Mouse (Mus musculus) midbrain, embryonic 16.5 days (tissue): ENCODE data around the gene Scand1. TPM values are rescaled to one million over a fixed set of nuclear protein-coding genes. Genes with fewer than 3 reads are reported as not detected.

Experiments
- ATAC-seq: fragments of 200-750 bp; cut with Nextera tagmentation; 2 replicates; pipeline ENCODE4 v1.8.0; 2017; ENCODE audit warnings: moderate TSS enrichment
- H3K27ac ChIP-seq: fragments of 300-500 bp; sonication (generic); 2 replicates; pipeline ENCODE4 v1.5.1; 2014; ENCODE audit warnings: mild to moderate bottlenecking, low read length, mixed read lengths
- H3K27me3 ChIP-seq: fragments of 300-500 bp; sonication (generic); 2 replicates; pipeline ENCODE4 v1.6.1; 2014; ENCODE audit warnings: low read depth, low read length, mixed read lengths; ENCODE audit not compliant: control insufficient read depth, insufficient read depth
- H3K36me3 ChIP-seq: fragments of 300-500 bp; sonication (generic); 2 replicates; pipeline ENCODE4 v1.6.1; 2014; ENCODE audit warnings: mild to moderate bottlenecking, low read length, moderate library complexity, mixed read lengths; ENCODE audit not compliant: control insufficient read depth, insufficient read depth
- H3K4me1 ChIP-seq: fragments of 300-500 bp; sonication (generic); 2 replicates; pipeline ENCODE4 v1.6.1; 2014; ENCODE audit warnings: mild to moderate bottlenecking, low read length, mixed read lengths; ENCODE audit not compliant: control insufficient read depth, insufficient read depth
- H3K4me2 ChIP-seq: fragments of 300-500 bp; sonication (generic); 2 replicates; pipeline ENCODE4 v1.6.1; 2014; ENCODE audit warnings: mild to moderate bottlenecking, low read length, mixed read lengths
- H3K4me3 ChIP-seq: fragments of 300-500 bp; sonication (generic); 2 replicates; pipeline ENCODE4 v1.5.1; 2014; ENCODE audit warnings: low read depth, mild to moderate bottlenecking, low read length, moderate library complexity, mixed read lengths
- H3K9ac ChIP-seq: fragments of 300-500 bp; sonication (generic); 2 replicates; pipeline ENCODE4 v1.6.1; 2014; ENCODE audit warnings: low read depth, low read length, mixed read lengths
- H3K9me3 ChIP-seq: fragments of 300-500 bp; sonication (generic); replicated peaks from 2 replicates; pipeline ENCODE4 v1.6.1; 2014; ENCODE audit warnings: mild to moderate bottlenecking, low read length, mixed read lengths; ENCODE audit not compliant: control insufficient read depth, poor library complexity, severe bottlenecking
- WGBS: fragments of 180-500 bp; shearing (Covaris S2); extraction: QIAGEN DNeasy Blood & Tissue Kit; methylation state at CpG from one replicate; pipeline ENCODE4 v1.1.7; 2014; 5-methylcytosine and 5-hydroxymethylcytosine counted together
- polyA plus RNA-seq: library from polyadenylated mRNA; unstranded; fragments of >200 nt; fragmentation: Nextera tagmentation; extraction: Ambion mirVana; gene quantifications from 2 replicates; pipeline ENCODE4 v1.2.1, GENCODE M21; 2015

The Scand1 gene
- polyA plus RNA-seq, 1 experiment from 2014 or later = 82.1 TPM

- Histone ChIP-seq H3K4me3 (no peak overlapping the region), H3K9me3 (no peaks in the 10 kb centered on the region), H3K27me3 (no peaks in the 10 kb centered on the region), H3K4me2 (no peak overlapping the region), H3K9ac (no peak overlapping the region), H3K4me1 (no peaks in the 10 kb centered on the region), H3K27ac (no peak overlapping the region), H3K36me3 (peaks cover 20% of the 10 kb centered on the region)
- 89% methylated on average over 7 of the region's 7 CpGs for WGBS
- no peak for ATAC-seq
Measured at GRCm38 (mm10) chr2:156298458-156298857, 14.0 kb downstream of the Scand1 start.

- Histone ChIP-seq H3K4me3 (no peak overlapping the region), H3K4me1 (no peaks in the 10 kb centered on the region), H3K36me3 (peaks cover 20% of the 10 kb centered on the region; the same call in 1 of the 2 replicates), H3K9me3 (no peaks in the 10 kb centered on the region), H3K27me3 (no peaks in the 10 kb centered on the region), H3K9ac (no peak overlapping the region), H3K4me2 (no peak overlapping the region), H3K27ac (no peak overlapping the region)
- 95% methylated on average over 3 of the region's 3 CpGs for WGBS
- ATAC-seq = no peak
Measured at GRCm38 (mm10) chr2:156297653-156298052, 14.9 kb downstream of the Scand1 start.

DNA sequence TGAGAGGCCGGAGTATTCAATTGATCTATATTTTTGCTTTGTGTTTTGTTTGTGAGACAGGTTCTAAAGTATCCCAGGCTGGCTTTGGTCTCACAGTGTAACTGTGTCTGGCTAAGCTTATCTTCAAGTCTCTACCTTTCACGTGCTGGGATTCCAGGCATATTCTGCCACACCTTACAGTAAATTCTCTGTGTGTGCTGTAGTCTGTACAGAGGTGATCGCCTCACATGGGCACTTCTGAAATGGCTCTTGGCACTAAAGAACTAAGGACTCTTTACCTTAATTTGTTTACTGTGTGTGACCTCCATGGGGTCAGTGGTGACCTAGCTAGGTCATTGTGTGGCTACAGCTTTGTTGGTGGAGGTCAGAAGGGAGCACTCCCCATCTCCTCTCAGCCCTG is 16.3 kb downstream of the Scand1 start:
- Histone ChIP-seq H3K4me2 (no peak overlapping the region), H3K9me3 (no peaks in the 10 kb centered on the region), H3K27me3 (no peaks in the 10 kb centered on the region), H3K9ac (no peak overlapping the region), H3K36me3 (peaks cover 17% of the 10 kb centered on the region; the same call in 1 of the 2 replicates), H3K27ac (no peak overlapping the region), H3K4me1 (no peaks in the 10 kb centered on the region), H3K4me3 (no peak overlapping the region)
- 96% methylated on average over 3 of the region's 3 CpGs for WGBS
- no peak for ATAC-seq

- Histone ChIP-seq H3K4me1 (no peaks in the 10 kb centered on the region), H3K36me3 (peaks cover 17% of the 10 kb centered on the region; the same call in 1 of the 2 replicates), H3K9ac (no peak overlapping the region), H3K4me3 (no peak overlapping the region), H3K27ac (no peak overlapping the region), H3K4me2 (no peak overlapping the region), H3K27me3 (no peaks in the 10 kb centered on the region), H3K9me3 (no peaks in the 10 kb centered on the region)
- WGBS = 99% methylated on average over 2 of the region's 2 CpGs
- no peak for ATAC-seq
Measured at GRCm38 (mm10) chr2:156295601-156296063, 16.9 kb downstream of the Scand1 start.

GRCm38 (mm10) chr2:156291998-156292397 is 20.5 kb downstream of the Scand1 start:
- Histone ChIP-seq H3K9me3 (no peaks in the 10 kb centered on the region), H3K36me3 (peaks cover 23% of the 10 kb centered on the region; the same call in 1 of the 2 replicates), H3K4me2 (no peak overlapping the region), H3K27me3 (no peaks in the 10 kb centered on the region), H3K27ac (no peak overlapping the region), H3K4me3 (no peak overlapping the region), H3K4me1 (no peaks in the 10 kb centered on the region), H3K9ac (no peak overlapping the region)
- 96% methylated on average over 1 of the region's 1 CpGs for WGBS
- no peak for ATAC-seq

DNA sequence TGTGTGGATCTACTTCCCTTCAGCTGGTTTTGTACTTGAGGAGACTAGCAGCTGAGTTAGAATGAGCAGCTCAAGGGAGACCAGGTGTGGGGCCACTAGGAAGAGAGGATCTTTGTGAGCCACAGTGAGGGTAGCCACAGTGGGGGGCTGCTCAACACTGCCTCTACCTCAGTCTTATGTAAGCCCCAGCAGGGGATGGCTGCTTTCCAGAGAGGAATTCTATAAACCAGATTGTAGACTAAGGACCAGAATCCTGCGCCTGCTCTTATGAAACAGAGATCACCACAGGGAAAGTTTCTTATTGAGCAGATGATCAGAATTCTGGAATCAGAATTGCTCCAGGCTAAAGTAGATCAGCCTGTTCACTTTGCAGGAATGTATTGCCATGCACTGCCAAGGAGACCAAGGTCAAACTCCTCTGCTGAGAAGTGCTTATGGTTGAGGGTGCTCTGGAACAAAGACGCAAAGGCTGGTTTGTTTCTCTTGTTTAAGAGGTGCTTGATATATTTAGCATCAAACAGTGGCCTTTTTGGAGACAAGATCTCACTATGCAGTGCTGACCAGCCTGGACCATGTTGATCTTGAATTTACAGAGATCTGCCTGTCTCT is 22.8 kb downstream of the Scand1 start:
- H3K27me3 ChIP-seq = no peaks in the 10 kb centered on the region
- H3K4me3 ChIP-seq = no peak overlapping the region
- H3K9me3 ChIP-seq = no peaks in the 10 kb centered on the region
- no peak overlapping the region for H3K9ac ChIP-seq
- H3K4me1 ChIP-seq = no peaks in the 10 kb centered on the region
- H3K27ac ChIP-seq = no peak overlapping the region
- peaks cover 13% of the 10 kb centered on the region; the same call in 1 of the 2 replicates for H3K36me3 ChIP-seq
- ATAC-seq = no peak
- H3K4me2 ChIP-seq = no peak overlapping the region
- WGBS = 75% methylated on average over 2 of the region's 2 CpGs

DNA sequence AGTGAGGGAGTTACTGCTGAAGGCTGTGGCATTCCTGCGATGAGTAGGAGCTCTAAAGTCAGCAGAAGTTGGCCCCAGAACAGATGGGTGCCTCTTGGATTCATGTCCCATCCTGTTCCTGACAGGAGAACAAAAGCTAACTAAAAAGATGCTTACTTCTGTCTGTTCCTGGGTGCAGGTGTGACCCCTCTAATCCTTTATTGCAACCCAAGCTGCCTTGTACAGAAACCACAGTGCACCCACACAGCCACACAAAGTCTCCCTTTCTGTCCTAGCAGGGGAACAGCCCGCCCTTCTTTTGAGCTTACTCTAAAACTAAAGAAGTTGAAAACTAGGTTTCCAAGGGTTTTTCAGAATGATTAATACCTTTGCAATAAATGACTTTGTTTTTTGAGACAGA is 24.3 kb downstream of the Scand1 start:
- 91% methylated on average over 2 of the region's 2 CpGs for WGBS

DNA sequence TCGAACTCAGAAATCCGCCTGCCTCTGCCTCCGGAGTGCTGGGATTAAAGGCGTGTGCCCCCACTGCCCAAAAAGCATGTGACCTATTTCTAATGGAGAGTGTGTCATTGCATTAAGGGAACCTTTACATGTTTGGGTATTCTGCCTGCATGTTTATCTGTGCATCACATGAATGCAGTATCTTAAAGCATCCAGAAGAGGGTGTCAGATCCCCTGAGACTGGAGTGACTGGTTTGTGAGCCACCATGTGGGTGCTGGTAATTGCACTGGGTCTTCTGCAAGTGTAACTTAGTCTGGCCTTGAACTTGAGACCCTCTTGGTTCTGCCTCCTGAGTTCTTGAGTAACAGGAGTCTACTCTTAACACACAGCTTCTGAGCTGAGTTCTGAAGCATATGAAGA is 25.8 kb downstream of the Scand1 start:
- H3K9me3 ChIP-seq = no peaks in the 10 kb centered on the region
- peaks cover 18% of the 10 kb centered on the region for H3K36me3 ChIP-seq
- H3K27me3 ChIP-seq = no peaks in the 10 kb centered on the region
- ATAC-seq = no peak
- 99% methylated on average over 4 of the region's 4 CpGs for WGBS
- no peak overlapping the region for H3K9ac ChIP-seq
- H3K4me2 ChIP-seq = no peak overlapping the region
- H3K4me1 ChIP-seq = no peaks in the 10 kb centered on the region
- no peak overlapping the region for H3K4me3 ChIP-seq
- no peak overlapping the region for H3K27ac ChIP-seq

More for the DNA sequence above, 24.3 kb downstream of the Scand1 start:
- no peak overlapping the region for H3K4me3 ChIP-seq
- H3K9ac ChIP-seq = no peak overlapping the region
- ATAC-seq = no peak
- no peaks in the 10 kb centered on the region for H3K27me3 ChIP-seq
- H3K36me3 ChIP-seq = peaks cover 13% of the 10 kb centered on the region; the same call in 1 of the 2 replicates
- no peaks in the 10 kb centered on the region for H3K9me3 ChIP-seq
- no peaks in the 10 kb centered on the region for H3K4me1 ChIP-seq
- H3K27ac ChIP-seq = no peak overlapping the region
- H3K4me2 ChIP-seq = no peak overlapping the region

GRCm38 (mm10) chr2:156285161-156285560 is 27.3 kb downstream of the Scand1 start:
- WGBS = 68% methylated on average over 2 of the region's 2 CpGs
- no peaks in the 10 kb centered on the region for H3K4me1 ChIP-seq
- no peaks in the 10 kb centered on the region for H3K9me3 ChIP-seq
- no peak overlapping the region for H3K4me3 ChIP-seq
- no peak overlapping the region for H3K27ac ChIP-seq
- no peak overlapping the region for H3K9ac ChIP-seq
- no peak overlapping the region for H3K4me2 ChIP-seq
- peaks cover 13% of the 10 kb centered on the region for H3K36me3 ChIP-seq
- no peak for ATAC-seq
- H3K27me3 ChIP-seq = no peaks in the 10 kb centered on the region
